Mouse (Mus musculus) olfactory bulb, adult 2 months (tissue): ENCODE data around the gene Fxyd5. TPM values are rescaled to one million over a fixed set of nuclear protein-coding genes. Genes with fewer than 3 reads are reported as not detected.

Experiments
- H3K27ac ChIP-seq: fragments of 200-500 bp; 2 replicates; pipeline ENCODE4 v1.5.1; 2012; ENCODE audit warnings: low read depth, low read length; ENCODE audit not compliant: insufficient read depth
- H3K4me1 ChIP-seq: fragments of 200-500 bp; 2 replicates; pipeline ENCODE4 v1.6.1; 2012; ENCODE audit warnings: low read length; ENCODE audit not compliant: control insufficient read depth, insufficient read depth
- H3K4me3 ChIP-seq: fragments of 200-500 bp; 2 replicates; pipeline ENCODE4 v1.5.1; 2012; ENCODE audit warnings: mild to moderate bottlenecking, low read depth, low read length, moderate library complexity; ENCODE audit not compliant: insufficient read depth
- CTCF ChIP-seq: fragments of 200-500 bp; IDR thresholded peaks from 2 replicates; pipeline ENCODE4 v1.5.1; 2012; ENCODE audit warnings: low read depth, mild to moderate bottlenecking, low read length, moderate library complexity; ENCODE audit not compliant: insufficient read depth
- POLR2A ChIP-seq: fragments of 200-500 bp; IDR thresholded peaks from 2 replicates; pipeline ENCODE4 v1.6.1; 2012; ENCODE audit warnings: mild to moderate bottlenecking, low read depth, low read length, moderate library complexity; ENCODE audit not compliant: insufficient read depth
- WGBS: fragments of 180-500 bp; shearing (Covaris S2); methylation state at CpG from one replicate; pipeline ENCODE4 v1.1.7; 2018; 5-methylcytosine and 5-hydroxymethylcytosine counted together
- polyA plus RNA-seq: library from polyadenylated mRNA; stranded (reverse); fragments of >200 nt; gene quantifications from 2 replicates; pipeline ENCODE4 v1.2.4, GENCODE M21; 2012; ENCODE audit warnings: low replicate concordance; ENCODE audit not compliant: missing spikeins, insufficient read depth, insufficient read length

Gene Fxyd5
- polyA plus RNA-seq, 1 experiment = not detected

DNA sequence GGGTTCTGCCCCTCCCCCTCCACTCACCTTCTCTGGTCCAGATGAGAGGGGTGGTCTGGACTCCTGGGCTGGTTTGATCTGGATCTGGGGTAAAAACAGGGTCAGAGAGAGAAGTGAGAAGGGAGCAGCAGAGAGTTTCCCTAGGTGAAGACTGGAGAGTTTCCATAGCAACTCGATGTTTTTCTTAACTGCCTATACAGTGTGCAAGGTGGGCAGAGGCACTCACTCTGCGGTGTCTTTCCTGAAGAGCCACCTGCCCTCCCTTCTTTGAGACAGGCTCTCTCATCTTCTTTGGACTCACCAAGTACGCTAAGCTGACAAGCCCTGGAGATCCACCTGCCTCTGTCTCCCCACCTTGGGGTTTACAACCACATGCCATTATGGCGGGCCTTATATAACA, 3.3 kb downstream of the Fxyd5 start:
- 88% methylated on average over 4 of the region's 4 CpGs for WGBS
- TF ChIP-seq CTCF (no peak), POLR2A (no peak)

DNA sequence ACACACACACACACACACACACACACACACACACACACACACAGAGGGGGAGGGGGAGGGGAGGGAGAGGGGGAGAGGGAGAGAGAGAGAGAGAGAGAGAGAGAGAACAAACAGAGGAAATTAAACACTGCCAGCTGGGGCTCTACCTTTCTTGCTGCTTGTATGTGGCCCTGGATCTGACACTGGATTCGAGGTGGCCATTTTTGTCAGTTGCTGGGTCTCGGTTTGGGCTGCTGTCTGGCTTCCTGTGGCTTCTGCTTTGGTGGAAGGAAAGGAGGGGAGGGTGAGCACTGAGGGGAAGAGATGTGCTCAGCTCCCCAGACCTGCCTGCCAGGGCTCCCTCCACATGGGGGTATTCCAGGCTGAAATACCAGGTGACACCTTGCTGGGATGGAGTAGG, 4.6 kb downstream of the Fxyd5 start:
- H3K4me3 ChIP-seq = no peak overlapping the region
- TF ChIP-seq CTCF (no peak), POLR2A (no peak)
- H3K4me1 ChIP-seq = peaks cover 8% of the 10 kb centered on the region
- no peak overlapping the region for H3K27ac ChIP-seq
- WGBS = 76% methylated on average over 2 of the region's 2 CpGs

More for the DNA sequence above, 3.3 kb downstream of the Fxyd5 start:
- H3K4me3 ChIP-seq = no peak overlapping the region
- H3K4me1 ChIP-seq = peaks cover 8% of the 10 kb centered on the region
- no peak overlapping the region for H3K27ac ChIP-seq

DNA sequence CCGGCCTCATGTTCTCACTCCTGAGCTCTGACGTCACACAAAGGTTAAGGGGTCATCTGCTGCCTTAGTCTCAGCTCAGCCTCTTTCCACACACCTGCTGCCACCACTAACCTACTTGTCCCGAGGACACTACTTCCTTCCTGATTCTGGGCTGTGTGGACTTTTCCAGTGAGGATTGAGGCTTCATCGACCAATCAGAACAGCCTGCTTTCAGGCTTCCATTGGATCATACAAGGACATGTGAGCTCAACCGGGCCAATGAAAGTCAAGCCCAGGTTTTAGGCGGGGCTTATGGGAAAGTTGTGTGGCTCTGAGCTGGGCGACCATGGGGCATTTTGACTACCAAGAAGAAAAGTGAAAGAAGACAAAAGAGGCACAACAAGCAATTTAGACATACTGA, 5.4 kb downstream of the Fxyd5 start:
- Histone ChIP-seq H3K27ac (no peak overlapping the region), H3K4me3 (no peak overlapping the region), H3K4me1 (peaks cover 3% of the 10 kb centered on the region)
- TF ChIP-seq CTCF (no peak), POLR2A (no peak)
- WGBS = 84% methylated on average over 7 of the region's 7 CpGs

DNA sequence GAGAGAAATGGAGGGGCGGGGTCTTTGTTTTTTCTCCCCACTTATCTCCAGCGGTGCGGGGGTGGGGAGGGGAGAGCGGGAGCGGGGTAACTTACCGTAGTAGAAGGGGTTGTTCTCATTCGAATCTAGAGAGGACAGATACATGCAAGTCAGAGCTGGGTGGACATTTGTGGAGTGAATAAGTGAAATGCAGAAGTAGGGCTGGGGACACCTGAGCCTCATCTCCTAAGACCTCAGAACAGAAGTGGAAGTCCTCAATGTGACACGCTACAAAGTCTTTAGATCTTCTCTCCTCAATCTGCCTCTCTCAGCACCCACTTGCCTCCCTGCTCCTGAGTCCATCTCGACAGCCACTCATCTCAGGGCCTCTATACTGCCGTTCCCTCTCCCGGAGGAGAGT, 7.0 kb downstream of the Fxyd5 start:
- Histone ChIP-seq H3K4me3 (no peak overlapping the region), H3K27ac (no peak overlapping the region)
- 84% methylated on average over 11 of the region's 11 CpGs for WGBS

DNA sequence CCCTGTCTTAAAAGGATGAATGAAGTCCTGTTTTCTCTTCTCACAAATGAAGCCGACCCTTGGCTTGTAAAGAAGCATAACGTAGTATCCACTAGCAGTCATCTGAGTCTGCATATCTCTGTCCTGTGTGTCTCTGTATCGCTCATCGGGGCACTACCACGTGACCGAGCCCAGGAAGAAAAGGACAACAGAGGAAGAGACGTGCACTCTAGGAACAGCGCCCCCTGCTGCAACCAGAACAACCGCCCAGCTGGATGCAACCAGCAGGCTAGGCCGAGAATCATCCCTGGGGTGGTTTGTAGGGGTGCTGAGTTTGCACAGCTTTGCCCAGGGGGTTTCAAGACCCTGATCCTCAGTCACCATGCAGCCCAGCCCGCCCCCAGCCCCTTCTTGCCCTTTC, 7.5 kb downstream of the Fxyd5 start:
- WGBS = 67% methylated on average over 11 of the region's 11 CpGs
- TF ChIP-seq POLR2A = no peak
- TF ChIP-seq CTCF = no peak
- Histone ChIP-seq H3K27ac (no peak overlapping the region), H3K4me1 (no peaks in the 10 kb centered on the region), H3K4me3 (no peak overlapping the region)

More for the DNA sequence above, 7.0 kb downstream of the Fxyd5 start:
- H3K4me1 ChIP-seq = no peaks in the 10 kb centered on the region
- TF ChIP-seq POLR2A = no peak
- no peak for TF ChIP-seq CTCF

DNA sequence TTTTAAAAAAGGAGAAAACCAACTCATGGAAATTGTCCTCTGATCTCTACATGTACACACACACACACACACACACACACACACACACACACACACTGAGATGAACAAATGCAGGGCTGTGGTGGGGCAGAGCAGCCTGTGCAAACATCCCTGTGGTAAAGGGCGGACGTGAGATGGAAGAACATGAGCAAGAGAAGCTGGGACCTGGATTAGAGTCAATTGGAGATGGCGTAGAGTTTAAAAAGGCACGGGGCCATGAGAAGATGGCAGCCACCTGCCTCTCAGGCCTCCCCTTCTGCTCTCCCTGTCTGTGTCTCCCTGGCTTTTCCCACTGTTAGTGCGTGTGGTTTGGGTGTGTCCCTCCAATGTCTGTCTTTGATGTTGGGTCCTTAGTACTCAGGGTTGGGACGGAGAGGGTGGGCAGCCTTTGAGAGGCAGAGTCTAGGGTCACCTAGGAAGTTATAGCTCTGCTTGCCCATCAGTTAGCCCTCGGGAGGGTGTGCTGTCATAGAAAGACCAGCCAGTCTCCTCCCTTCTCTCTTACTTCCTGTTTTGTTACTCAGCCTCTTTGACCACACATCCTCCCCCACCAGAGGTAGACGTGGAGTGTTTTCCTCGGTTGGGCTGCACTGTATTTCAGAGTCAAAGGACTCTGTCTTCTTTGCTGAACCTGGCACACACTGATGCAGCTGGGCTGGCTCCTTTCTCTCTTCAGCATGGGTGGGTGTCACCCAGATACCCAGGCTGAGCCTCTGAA, 8.7 kb downstream of the Fxyd5 start:
- Histone ChIP-seq H3K27ac (no peak overlapping the region), H3K4me3 (no peak overlapping the region), H3K4me1 (no peaks in the 10 kb centered on the region)
- no peak for TF ChIP-seq CTCF
- no peak for TF ChIP-seq POLR2A
- whole genome bisulfite sequencing = 74% methylated on average over 9 of the region's 9 CpGs

DNA sequence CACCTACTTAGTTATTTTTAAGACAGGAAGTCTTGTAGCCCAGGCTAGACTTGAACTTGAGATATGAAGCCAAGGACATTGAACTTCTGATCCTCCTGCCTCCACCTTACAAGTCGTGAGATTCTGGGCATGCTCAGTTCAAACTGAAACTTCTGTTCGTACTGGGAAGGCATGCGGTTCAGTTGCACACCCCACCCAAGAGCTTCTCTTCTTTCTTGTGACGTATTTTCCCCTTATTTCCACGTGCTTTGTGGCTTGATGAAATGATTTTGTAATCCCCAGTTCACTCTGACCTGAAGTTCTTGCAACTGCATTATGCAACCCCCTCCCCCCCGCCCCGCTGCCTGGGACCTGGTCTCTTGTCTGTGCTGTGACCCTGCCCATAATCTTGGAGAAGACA, 10.6 kb downstream of the Fxyd5 start:
- no peak overlapping the region for H3K27ac ChIP-seq
- WGBS = 90% methylated on average over 7 of the region's 7 CpGs
- TF ChIP-seq CTCF (no peak), POLR2A (no peak)
- H3K4me3 ChIP-seq = no peak overlapping the region
- no peaks in the 10 kb centered on the region for H3K4me1 ChIP-seq

DNA sequence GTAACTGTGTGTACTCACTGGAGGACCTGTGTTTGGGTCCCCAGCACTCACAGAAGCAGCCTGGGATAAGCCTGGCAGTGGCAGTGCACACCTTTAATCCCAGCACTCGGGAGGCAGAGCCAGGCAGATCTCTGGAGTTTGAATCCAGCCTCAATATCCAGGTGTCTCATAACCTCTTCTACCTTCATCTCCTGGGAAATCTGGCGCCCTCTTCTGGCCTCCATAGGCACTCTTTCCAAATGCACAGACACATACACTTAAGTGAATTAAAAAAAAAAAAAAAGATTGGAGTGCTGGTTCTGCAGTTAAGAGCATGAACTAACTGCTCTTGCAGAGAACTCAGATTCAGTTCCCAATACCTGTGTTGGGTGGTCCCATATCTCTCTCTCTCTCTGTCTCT, 11.6 kb downstream of the Fxyd5 start:
- WGBS = 71% methylated on average over 2 of the region's 2 CpGs

DNA sequence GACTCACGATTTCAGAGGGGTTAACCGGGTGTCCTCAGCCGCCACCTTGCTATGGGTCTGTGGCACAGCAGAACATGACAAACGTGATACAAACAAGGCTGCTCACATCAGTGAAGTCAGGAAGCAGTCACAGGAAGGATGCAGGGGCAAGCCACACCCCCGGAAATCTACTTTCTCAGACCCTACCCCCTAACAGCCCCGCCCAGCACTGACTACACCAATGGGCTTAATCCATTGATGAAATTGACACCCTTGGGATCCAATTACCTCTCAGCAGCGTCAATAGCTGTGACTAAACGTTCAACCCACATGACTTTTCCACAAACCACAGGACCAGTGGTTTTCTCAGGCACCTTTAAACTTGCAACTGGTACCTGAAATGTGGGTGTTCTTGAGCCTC, 13.7 kb downstream of the Fxyd5 start:
- WGBS = 80% methylated on average over 8 of the region's 8 CpGs
- Histone ChIP-seq H3K4me3 (no peak overlapping the region), H3K4me1 (no peaks in the 10 kb centered on the region), H3K27ac (no peak overlapping the region)
- TF ChIP-seq CTCF (no peak), POLR2A (no peak)

More for the DNA sequence above, 11.6 kb downstream of the Fxyd5 start:
- TF ChIP-seq CTCF (no peak), POLR2A (no peak)
- no peaks in the 10 kb centered on the region for H3K4me1 ChIP-seq
- H3K4me3 ChIP-seq = no peak overlapping the region
- H3K27ac ChIP-seq = no peak overlapping the region
